ENCODE assay signal across 11 mouse cellular contexts in genomic region chr8:120291650-120292049, GRCm38 (mm10).
DNase-seq lines count a peak whose midpoint lies in the region; ATAC-seq and TF ChIP-seq lines count a peak whose summit lies in the region.
"Had no signal": no experiment of that assay in that cellular context is flagged by ENCODE, and none has a peak within 500 bp of the region (broad histone marks: within the 10 kb centered on the region; RNA-seq: fewer than 3 reads in every experiment).

No protein-coding gene starts in this region.

- peaks cover 83% of the 10 kb centered on the region for H3K4me1 ChIP-seq in heart, embryonic 11.5 days (ENCODE audit: control insufficient read depth, insufficient read depth, low read length)
- H3K4me1 ChIP-seq in bone marrow, adult 2 months (ENCODE audit: control insufficient read depth, insufficient read depth, low read length), result peaks cover 3% of the 10 kb centered on the region
- peaks cover 39% of the 10 kb centered on the region for H3K4me1 ChIP-seq in forebrain, postnatal 0 days (ENCODE audit: insufficient read depth)
- H3K4me1 ChIP-seq in liver, embryonic 16.5 days (ENCODE audit: control insufficient read depth, low read depth, low read length), result peaks cover 77% of the 10 kb centered on the region

- no peak for TF ChIP-seq CTCF in bone marrow, adult 2 months (IDR thresholded peaks at IDR 0.05; ENCODE audit: control insufficient read depth, insufficient read depth, low read length)
- TF ChIP-seq CTCF in forebrain, postnatal 0 days (IDR thresholded peaks at IDR 0.05; ENCODE audit: low read depth), result no peak

- no peak for DNase-seq in heart, postnatal 36 days
- no peak for DNase-seq in forebrain, postnatal 0 days
- no peak for DNase-seq in adrenal gland, postnatal 4 days (ENCODE audit: low spot score in 2 of 2)
- DNase-seq in adrenal gland, adult (ENCODE audit: inconsistent age in 2 of 2, low spot score in 1 of 2), result no peak
- no peak for DNase-seq in layer of hippocampus, postnatal 25 days (ENCODE audit: extremely low spot score in 1 of 2, low spot score in 1 of 2)

- H3K4me2 ChIP-seq in heart, embryonic 11.5 days, result peak overlapping the region; percentile 49
- no peak overlapping the region for H3K4me2 ChIP-seq in forebrain, postnatal 0 days (ENCODE audit: low read depth)
- peak overlapping the region; percentile 67 for H3K4me2 ChIP-seq in liver, embryonic 16.5 days (ENCODE audit: low read depth, low read length)
- H3K4me2 ChIP-seq: embryonic facial prominence, embryonic 15.5 days had no signal

- H3K36me3 ChIP-seq in heart, embryonic 11.5 days (ENCODE audit: control insufficient read depth, insufficient read depth, low read length), result no peaks in the 10 kb centered on the region
- no peaks in the 10 kb centered on the region for H3K36me3 ChIP-seq in forebrain, postnatal 0 days (ENCODE audit: insufficient read depth)
- no peaks in the 10 kb centered on the region for H3K36me3 ChIP-seq in liver, embryonic 16.5 days (ENCODE audit: control insufficient read depth, insufficient read depth)
- H3K36me3 ChIP-seq: embryonic facial prominence, embryonic 15.5 days had no signal

- intact Hi-C loops in heart, postnatal 36 days (cut with DNase I), result no loop called here

- no peak overlapping the region; the same call in 1 of the 2 replicates for H3K27ac ChIP-seq in heart, embryonic 11.5 days (ENCODE audit: low read depth, low read length)
- peak overlapping the region; percentile 40; the same call in 1 of the 2 replicates for H3K27ac ChIP-seq in bone marrow, adult 2 months (ENCODE audit: control insufficient read depth, insufficient read depth, low read depth, low read length, poor library complexity)
- H3K27ac ChIP-seq in forebrain, postnatal 0 days (ENCODE audit: low read depth, low read length), result peak overlapping the region; percentile 15; the same call in 1 of the 2 replicates
- H3K27ac ChIP-seq in liver, embryonic 16.5 days (ENCODE audit: low read length), result peak overlapping the region; percentile 41
- H3K27ac ChIP-seq: embryonic facial prominence, embryonic 15.5 days; kidney, postnatal 0 days had no signal

- WGBS in heart, embryonic 11.5 days (ENCODE audit: insufficient replicate concordance), result 85% methylated on average over 9 of the region's 9 CpGs
- WGBS in bone marrow, adult 2 months, result 89% methylated on average over 9 of the region's 9 CpGs
- 62% methylated on average over 9 of the region's 9 CpGs for WGBS in forebrain, postnatal 0 days
- WGBS in liver, embryonic 16.5 days (ENCODE audit: insufficient replicate concordance), result 84% methylated on average over 9 of the region's 9 CpGs

- no peaks in the 10 kb centered on the region for H3K27me3 ChIP-seq in heart, embryonic 11.5 days (ENCODE audit: control insufficient read depth, insufficient read depth, low read length)
- H3K27me3 ChIP-seq in forebrain, postnatal 0 days (ENCODE audit: insufficient read depth, low read length), result no peaks in the 10 kb centered on the region
- H3K27me3 ChIP-seq in liver, embryonic 16.5 days (ENCODE audit: control insufficient read depth, insufficient read depth, low read depth, low read length), result no peaks in the 10 kb centered on the region
- H3K27me3 ChIP-seq: embryonic facial prominence, embryonic 15.5 days; Patski had no signal

- H3K9ac ChIP-seq in heart, embryonic 11.5 days (ENCODE audit: low read depth, low read length), result peak overlapping the region; percentile 61
- H3K9ac ChIP-seq in forebrain, postnatal 0 days, result no peak overlapping the region
- H3K9ac ChIP-seq in liver, embryonic 16.5 days (ENCODE audit: low read depth, low read length), result peak overlapping the region; percentile 74
- H3K9ac ChIP-seq: embryonic facial prominence, embryonic 15.5 days had no signal

- TF ChIP-seq POLR2A in bone marrow, adult 2 months (IDR thresholded peaks at IDR 0.05; ENCODE audit: borderline replicate concordance, control insufficient read depth, low read depth, low read length), result no peak

- no peak for ATAC-seq in heart, embryonic 11.5 days (replicated peaks; ENCODE audit: insufficient number of reproducible peaks, low FRiP score, low TSS enrichment)
- no peak for ATAC-seq in forebrain, postnatal 0 days
- no peak for ATAC-seq in liver, embryonic 16.5 days (ENCODE audit: low read depth)
- ATAC-seq: Patski had no signal

- no peaks in the 10 kb centered on the region for H3K9me3 ChIP-seq in heart, embryonic 11.5 days (replicated peaks; ENCODE audit: control insufficient read depth, low read length)
- no peaks in the 10 kb centered on the region for H3K9me3 ChIP-seq in forebrain, postnatal 0 days (ENCODE audit: low read length)
- H3K9me3 ChIP-seq in liver, embryonic 16.5 days (replicated peaks; ENCODE audit: control insufficient read depth, low read length), result no peaks in the 10 kb centered on the region
- H3K9me3 ChIP-seq: embryonic facial prominence, embryonic 15.5 days had no signal

- H3K4me3 ChIP-seq in heart, embryonic 11.5 days (ENCODE audit: low read depth, low read length), result peak overlapping the region; percentile 27; the same call in 1 of the 2 replicates
- H3K4me3 ChIP-seq in bone marrow, adult 2 months (replicated peaks; ENCODE audit: control insufficient read depth, low read depth, low read length), result peak overlapping the region; percentile 71
- H3K4me3 ChIP-seq in forebrain, postnatal 0 days (ENCODE audit: low read depth, low read length), result no peak overlapping the region
- H3K4me3 ChIP-seq in liver, embryonic 16.5 days (ENCODE audit: low read depth, low read length), result peak overlapping the region; percentile 69
- H3K4me3 ChIP-seq: embryonic facial prominence, embryonic 15.5 days had no signal
